Mouse (Mus musculus) MEL (cell line): ENCODE measurements around the gene Rfx2.

ENCODE experiments used
- CTCF ChIP-seq, 3 experiments: IDR thresholded peaks in 2 of 3; conservative IDR thresholded peaks in 1 of 3; 2 replicates each; pipeline ENCODE4 v1.5.1; 2011 to 2012; ENCODE audit warnings: low read length in 3 of 3, low read depth in 2 of 3, mild to moderate bottlenecking in 2 of 3, improper control_type of control experiment in 1 of 3, inconsistent platforms in 1 of 3, mixed read lengths in 1 of 3, moderate library complexity in 1 of 3; ENCODE audit not compliant: control insufficient read depth in 1 of 3, insufficient read depth in 1 of 3, poor library complexity in 1 of 3, severe bottlenecking in 1 of 3
- ELF1 ChIP-seq: IDR thresholded peaks from 2 replicates; pipeline ENCODE4 v1.6.1; 2014; ENCODE audit warnings: low read depth, mild to moderate bottlenecking, inconsistent platforms, low read length, improper control_type of control experiment, moderate library complexity
- EP300 ChIP-seq, 2 experiments: IDR thresholded peaks; 2 replicates each; pipeline ENCODE4 v1.6.1; 2011; ENCODE audit warnings: improper control_type of control experiment in 2 of 2, low read length in 2 of 2, low read depth in 1 of 2, mild to moderate bottlenecking in 1 of 2
- HCFC1 ChIP-seq: IDR thresholded peaks from 2 replicates; pipeline ENCODE4 v1.6.1; 2012; ENCODE audit warnings: low read depth, mild to moderate bottlenecking, inconsistent platforms, low read length, improper control_type of control experiment, moderate library complexity
- JUND ChIP-seq: IDR thresholded peaks from 2 replicates; pipeline ENCODE4 v1.6.1; 2011; ENCODE audit warnings: low read depth, mild to moderate bottlenecking, improper control_type of control experiment, low read length
- MAFK ChIP-seq: IDR thresholded peaks from 2 replicates; pipeline ENCODE4 v1.6.1; 2011; ENCODE audit warnings: low read depth, mild to moderate bottlenecking, low read length, improper control_type of control experiment, borderline replicate concordance
- NELFE ChIP-seq: IDR thresholded peaks from 2 replicates; pipeline ENCODE4 v1.6.1; 2011; ENCODE audit warnings: low read depth, low read length, improper control_type of control experiment
- NRF1 ChIP-seq: IDR thresholded peaks from 2 replicates; pipeline ENCODE4 v1.6.1; 2014; ENCODE audit warnings: low read depth, mild to moderate bottlenecking, inconsistent platforms, low read length, improper control_type of control experiment, moderate library complexity; ENCODE audit not compliant: poor library complexity, insufficient read depth, severe bottlenecking
- POLR2A ChIP-seq, 2 experiments: IDR thresholded peaks; 2 replicates each; pipeline ENCODE4 v1.6.1; 2011 to 2012; ENCODE audit warnings: low read length in 2 of 2, mild to moderate bottlenecking in 2 of 2, control low read depth in 1 of 2, improper control_type of control experiment in 1 of 2, low read depth in 1 of 2, moderate library complexity in 1 of 2; ENCODE audit not compliant: control insufficient read depth in 1 of 2, insufficient read depth in 1 of 2, poor library complexity in 1 of 2
- POLR2AphosphoS5 ChIP-seq: IDR thresholded peaks from 2 replicates; pipeline ENCODE4 v1.6.1; 2012; ENCODE audit warnings: low read depth, borderline replicate concordance, mild to moderate bottlenecking, inconsistent platforms, low read length, moderate library complexity, mixed read lengths
- RCOR1 ChIP-seq: IDR thresholded peaks from 2 replicates; pipeline ENCODE4 v1.6.1; 2012; ENCODE audit warnings: low read depth, mild to moderate bottlenecking, inconsistent platforms, low read length, improper control_type of control experiment
- USF1 ChIP-seq: IDR thresholded peaks from 2 replicates; pipeline ENCODE4 v1.6.1; 2014; ENCODE audit warnings: low read depth, mild to moderate bottlenecking, inconsistent platforms, low read length, improper control_type of control experiment, moderate library complexity
- ZC3H11A ChIP-seq: IDR thresholded peaks from 2 replicates; pipeline ENCODE4 v1.6.1; 2012; ENCODE audit warnings: low read depth, mild to moderate bottlenecking, inconsistent platforms, low read length, improper control_type of control experiment
- ZKSCAN1 ChIP-seq: IDR thresholded peaks from 2 replicates; pipeline ENCODE4 v1.6.1; 2012; ENCODE audit warnings: low read depth, mild to moderate bottlenecking, inconsistent platforms, low read length, improper control_type of control experiment, moderate library complexity

- TF ChIP-seq POLR2A (IDR thresholded peaks at IDR 0.05; ENCODE audit: control insufficient read depth in 1 of 2, insufficient read depth in 1 of 2, low read depth in 1 of 2, low read length in 2 of 2, poor library complexity in 1 of 2) (no peak), NELFE (no peak), CTCF (IDR thresholded peaks at IDR 0.05 in 2 of 3, conservative IDR thresholded peaks at IDR 0.05 in 1 of 3; ENCODE audit: control insufficient read depth in 1 of 3, insufficient read depth in 1 of 3, low read depth in 2 of 3, low read length in 3 of 3, poor library complexity in 1 of 3, severe bottlenecking in 1 of 3) (no peak), RCOR1 (no peak), NRF1 (no peak), POLR2AphosphoS5 (no peak), EP300 (IDR thresholded peaks at IDR 0.05; ENCODE audit: low read depth in 1 of 2, low read length in 2 of 2) (no peak), JUND (no peak), ELF1 (no peak), MAFK (no peak), HCFC1 (no peak), ZC3H11A (no peak), ZKSCAN1 (no peak), USF1 (no peak)
Observed at GRCm38 (mm10) chr17:56823352-56823751, 7.5 kb downstream of the Rfx2 start.
